Mouse (Mus musculus): ENCODE data around the gene Afap1l2. TPM values are rescaled to one million over a fixed set of nuclear protein-coding genes. Genes with fewer than 3 reads are reported as not detected.

Afap1l2 gene
- total RNA-seq, 1 experiment from 2014 or later: not detected

- ATAC-seq (replicated peaks; ENCODE audit: insufficient number of reproducible peaks, low FRiP score, low TSS enrichment, poor library complexity, severe bottlenecking): no peak
Measured at GRCm38 (mm10) chr19:56914658-56915057, 93.4 kb downstream of the Afap1l2 start.

GRCm38 (mm10) chr19:56913761-56914160, 94.3 kb downstream of the Afap1l2 start:
- ATAC-seq (replicated peaks; ENCODE audit: insufficient number of reproducible peaks, low FRiP score, low TSS enrichment, poor library complexity, severe bottlenecking): no peak

- no peak for ATAC-seq (replicated peaks; ENCODE audit: insufficient number of reproducible peaks, low FRiP score, low TSS enrichment, poor library complexity, severe bottlenecking)
Measured at GRCm38 (mm10) chr19:56910561-56910960, 97.5 kb downstream of the Afap1l2 start.

DNA sequence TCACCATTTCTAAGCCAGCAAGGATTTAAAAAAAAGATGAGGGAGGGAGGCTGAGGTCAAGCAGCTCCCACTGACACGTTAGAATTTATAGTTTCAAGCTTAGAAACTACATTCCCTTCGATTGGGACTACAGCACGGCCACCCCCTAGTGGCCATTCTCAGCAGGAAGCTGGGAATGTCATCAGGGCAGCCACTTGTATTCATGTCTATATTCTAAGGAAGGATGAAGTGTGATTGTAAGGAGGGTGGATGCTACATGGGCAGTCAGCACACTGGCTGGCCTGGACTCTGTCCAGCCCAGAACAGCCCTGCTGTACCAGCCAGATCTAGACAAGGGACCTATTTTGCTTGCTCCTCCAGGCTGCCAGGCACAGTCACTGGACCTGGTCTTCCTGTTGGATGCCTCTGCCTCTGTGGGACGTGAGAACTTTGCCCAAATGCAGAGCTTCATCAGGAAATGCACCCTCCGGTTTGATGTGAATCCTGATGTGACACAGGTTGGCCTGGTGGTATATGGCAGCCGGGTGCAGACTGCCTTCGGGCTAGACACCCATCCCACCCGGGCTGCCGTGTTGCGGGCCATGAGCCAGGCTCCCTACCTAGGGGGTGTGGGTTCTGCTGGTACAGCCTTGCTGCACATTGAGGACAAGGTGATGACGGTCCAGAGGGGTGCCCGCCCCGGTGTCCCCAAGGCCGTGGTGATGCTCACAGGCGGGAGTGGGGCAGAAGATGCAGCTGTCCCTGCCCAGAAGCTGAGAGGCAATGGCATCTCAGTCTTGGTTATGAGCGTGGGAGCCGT, 99.4 kb downstream of the Afap1l2 start:
- ATAC-seq (replicated peaks; ENCODE audit: insufficient number of reproducible peaks, low FRiP score, low TSS enrichment, poor library complexity, severe bottlenecking): no peak

- no peak for ATAC-seq (replicated peaks; ENCODE audit: insufficient number of reproducible peaks, low FRiP score, low TSS enrichment, poor library complexity, severe bottlenecking)
Measured at GRCm38 (mm10) chr19:56907850-56908249, 100.2 kb downstream of the Afap1l2 start.

- no peak for ATAC-seq (replicated peaks; ENCODE audit: insufficient number of reproducible peaks, low FRiP score, low TSS enrichment, poor library complexity, severe bottlenecking)
Measured at GRCm38 (mm10) chr19:56905395-56905794, 102.6 kb downstream of the Afap1l2 start.

- ATAC-seq (replicated peaks; ENCODE audit: insufficient number of reproducible peaks, low FRiP score, low TSS enrichment, poor library complexity, severe bottlenecking): no peak
Measured at GRCm38 (mm10) chr19:56904095-56904494, 103.9 kb downstream of the Afap1l2 start.

- ATAC-seq (replicated peaks; ENCODE audit: insufficient number of reproducible peaks, low FRiP score, low TSS enrichment, poor library complexity, severe bottlenecking): no peak
Measured at GRCm38 (mm10) chr19:56897654-56898053, 110.4 kb downstream of the Afap1l2 start.

DNA sequence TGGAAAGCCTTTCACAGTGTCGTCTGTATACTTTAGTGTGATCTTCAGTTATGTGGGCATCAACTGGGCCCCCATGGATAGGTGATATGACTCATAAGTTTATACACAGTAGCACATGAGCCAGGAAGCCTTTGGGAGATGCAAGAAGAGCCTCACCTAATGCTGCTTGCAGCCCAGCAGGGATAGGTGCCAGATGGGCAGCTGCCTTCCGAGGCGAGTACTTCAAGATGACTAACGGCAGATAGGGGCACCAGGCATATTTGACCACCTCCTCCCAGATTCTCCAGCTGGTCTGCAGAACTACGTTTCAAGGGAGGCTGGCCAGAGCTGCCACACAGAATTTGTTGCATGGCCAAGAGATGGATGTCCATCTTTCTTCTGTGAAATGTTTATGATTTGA, 114.7 kb downstream of the Afap1l2 start:
- ATAC-seq (replicated peaks; ENCODE audit: insufficient number of reproducible peaks, low FRiP score, low TSS enrichment, poor library complexity, severe bottlenecking): no peak

- ATAC-seq (replicated peaks; ENCODE audit: insufficient number of reproducible peaks, low FRiP score, low TSS enrichment, poor library complexity, severe bottlenecking): no peak
Measured at GRCm38 (mm10) chr19:56892586-56892985, 115.4 kb downstream of the Afap1l2 start.

DNA sequence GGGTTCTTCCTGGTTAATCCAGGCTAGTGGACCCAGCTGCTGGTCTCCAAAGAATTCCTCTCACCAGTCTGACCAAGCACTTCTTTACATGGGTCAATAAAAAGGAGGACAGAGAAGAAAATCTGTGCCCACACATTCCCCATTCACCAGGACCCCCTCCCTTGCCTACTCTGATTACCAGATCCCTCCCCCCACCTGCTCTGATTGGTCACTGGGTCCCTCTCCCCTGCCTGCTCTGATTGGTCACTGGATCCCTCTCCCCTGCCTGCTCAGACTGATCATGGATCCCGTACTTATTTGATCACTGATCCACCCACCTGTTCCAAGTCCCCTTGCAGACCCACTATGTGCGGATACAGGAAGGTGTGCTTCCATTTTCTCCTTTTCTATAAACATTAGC, 116.6 kb downstream of the Afap1l2 start:
- no peak for ATAC-seq (replicated peaks; ENCODE audit: insufficient number of reproducible peaks, low FRiP score, low TSS enrichment, poor library complexity, severe bottlenecking)

DNA sequence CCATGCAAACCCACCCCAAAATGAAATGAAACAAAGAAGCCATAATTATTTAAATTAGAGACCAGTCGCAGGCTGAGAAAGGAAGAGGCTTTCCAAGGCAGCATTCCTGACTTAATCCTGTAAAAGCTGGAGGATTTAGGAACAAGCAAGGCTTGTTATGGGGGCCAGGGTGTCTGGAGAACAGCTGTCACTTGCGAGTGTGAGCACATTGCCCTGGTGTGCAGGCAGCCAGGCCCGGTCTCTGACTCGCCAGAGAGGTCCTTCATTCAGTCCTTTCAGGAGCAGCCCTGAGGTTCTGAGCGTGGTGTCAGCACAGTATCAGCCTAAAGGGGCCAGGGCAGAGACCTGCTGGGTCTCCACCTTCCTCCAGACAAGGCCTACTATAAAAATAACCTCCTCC, 119.4 kb downstream of the Afap1l2 start:
- no peak for ATAC-seq (replicated peaks; ENCODE audit: insufficient number of reproducible peaks, low FRiP score, low TSS enrichment, poor library complexity, severe bottlenecking)

GRCm38 (mm10) chr19:56887879-56888278, 120.1 kb downstream of the Afap1l2 start:
- no peak for ATAC-seq (replicated peaks; ENCODE audit: insufficient number of reproducible peaks, low FRiP score, low TSS enrichment, poor library complexity, severe bottlenecking)

DNA sequence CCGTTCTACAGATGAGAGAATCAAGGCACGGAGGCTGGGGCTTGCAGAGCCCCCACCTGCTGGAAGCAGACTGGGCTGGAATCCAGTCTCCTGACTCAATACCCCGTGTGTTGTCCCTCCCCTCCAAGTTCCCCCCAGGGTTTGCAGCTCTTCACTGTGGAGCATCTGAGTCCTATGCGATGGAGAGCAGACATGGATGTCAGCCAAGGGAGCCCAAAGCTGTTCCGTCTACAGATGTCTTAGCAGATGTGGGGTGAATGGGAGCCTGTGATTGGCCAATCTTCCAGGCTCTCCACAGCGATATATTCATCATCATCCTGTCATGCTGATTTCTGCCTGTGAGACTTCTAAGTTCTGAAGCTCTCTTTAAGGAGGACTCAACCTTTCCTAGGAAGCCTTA, 130.7 kb downstream of the Afap1l2 start:
- ATAC-seq (replicated peaks; ENCODE audit: insufficient number of reproducible peaks, low FRiP score, low TSS enrichment, poor library complexity, severe bottlenecking): no peak

DNA sequence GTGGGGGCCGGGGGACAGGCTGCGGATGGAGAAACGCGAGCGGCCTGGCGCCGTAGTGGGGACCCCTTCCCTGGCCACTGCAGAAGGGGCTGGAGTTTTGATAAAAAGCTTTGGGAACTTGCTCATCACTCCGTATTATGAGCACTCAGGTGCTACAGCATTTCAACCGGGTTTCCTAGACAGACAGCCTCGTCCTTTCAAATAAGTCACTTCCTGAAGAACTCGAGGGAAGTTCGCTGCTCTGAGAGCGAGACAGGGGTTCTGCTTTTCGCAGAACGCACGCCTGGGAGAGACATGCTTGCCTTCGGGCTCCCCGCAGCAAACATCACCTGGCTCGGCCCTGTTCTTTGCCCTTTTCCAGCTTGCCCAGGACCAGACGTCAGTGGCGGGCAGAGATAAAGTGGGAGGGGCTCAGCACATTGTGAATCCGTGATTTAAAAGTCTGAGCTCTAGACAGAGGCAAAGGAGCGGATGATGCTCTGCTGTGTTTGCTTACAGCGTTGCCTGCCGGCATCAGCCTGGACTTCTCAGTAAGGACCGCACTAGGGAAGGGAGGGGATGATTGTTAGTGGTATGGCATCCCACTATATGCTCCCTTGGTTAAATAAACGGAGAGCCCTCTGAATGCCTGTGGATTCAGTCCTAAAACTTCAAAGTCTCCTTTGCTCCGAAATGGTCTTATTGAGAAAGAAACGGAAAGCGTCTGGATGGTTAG, 133.3 kb downstream of the Afap1l2 start:
- no peak for ATAC-seq (replicated peaks; ENCODE audit: insufficient number of reproducible peaks, low FRiP score, low TSS enrichment, poor library complexity, severe bottlenecking)

- ATAC-seq (replicated peaks; ENCODE audit: insufficient number of reproducible peaks, low FRiP score, low TSS enrichment, poor library complexity, severe bottlenecking): no peak
Measured at GRCm38 (mm10) chr19:56873816-56874600, 134.0 kb downstream of the Afap1l2 start, which contains the start of gene Vwa2. Vwa2 (plus strand) TSS chr19:56874249.

DNA sequence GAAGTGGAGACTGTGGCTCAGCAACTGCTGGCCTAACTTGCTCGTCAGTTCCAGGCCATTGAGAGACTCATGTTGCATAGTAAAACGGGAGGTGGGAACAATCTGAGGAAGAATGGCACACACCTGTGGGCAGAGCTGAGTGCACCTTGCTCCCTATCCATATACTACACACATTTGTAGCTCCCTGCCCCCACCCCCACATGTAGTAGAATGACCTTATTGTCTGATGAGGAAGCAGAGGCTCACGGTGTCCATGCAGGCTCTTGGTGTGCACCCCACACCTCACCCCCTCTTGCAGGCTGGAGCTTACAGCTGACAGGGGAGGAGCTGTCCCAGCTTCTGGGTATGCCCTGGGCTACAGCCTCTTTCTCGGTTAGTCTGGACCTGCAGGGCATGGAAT, 140.3 kb downstream of the Afap1l2 start:
- no peak for ATAC-seq (replicated peaks; ENCODE audit: insufficient number of reproducible peaks, low FRiP score, low TSS enrichment, poor library complexity, severe bottlenecking)
